Mouse (Mus musculus) heart, postnatal 0 days (tissue): ENCODE measurements at regions not wholly inside any gene's neighbourhood (a gene's known extent, or its start where the extent isn't known, plus 50 kb on each side); places are given as distances from the start of the nearest gene placed in this dataset.
"Not testable (repeated sequence)": the region's sequence is repeated elsewhere in the genome, so short reads cannot be mapped to it uniquely, and the experiment has no call there.

ENCODE experiments used
- ATAC-seq: fragments of 200-750 bp; cut with Nextera tagmentation; 2 replicates; pipeline ENCODE4 v1.8.0; 2017; ENCODE audit warnings: low read depth, moderate number of reproducible peaks, moderate library complexity; ENCODE audit not compliant: insufficient read depth
- DNase-seq: peaks from one replicate; pipeline ENCODE4 v3.0.0-alpha.2; 2016; ENCODE audit warnings: low spot score
- H3K27ac ChIP-seq: fragments of 300-500 bp; sonication (generic); 2 replicates; pipeline ENCODE4 v1.5.1; 2014; ENCODE audit warnings: low read depth, mild to moderate bottlenecking
- H3K27me3 ChIP-seq: fragments of 300-500 bp; sonication (generic); 2 replicates; pipeline ENCODE4 v1.6.1; 2014; ENCODE audit warnings: low read length, mixed read lengths; ENCODE audit not compliant: control insufficient read depth, insufficient read depth
- H3K36me3 ChIP-seq: fragments of 300-500 bp; sonication (generic); replicated peaks from 2 replicates; pipeline ENCODE4 v1.6.1; 2014; ENCODE audit warnings: low read length, mixed read lengths; ENCODE audit not compliant: control insufficient read depth, insufficient read depth
- H3K4me1 ChIP-seq: fragments of 300-500 bp; sonication (generic); 2 replicates; pipeline ENCODE4 v1.6.1; 2014; ENCODE audit warnings: antibody characterized with exemption; ENCODE audit not compliant: control insufficient read depth, insufficient read depth
- H3K4me2 ChIP-seq: fragments of 300-500 bp; sonication (generic); 2 replicates; pipeline ENCODE4 v1.6.1; 2014; ENCODE audit warnings: low read depth, mild to moderate bottlenecking, low read length, moderate library complexity
- H3K4me3 ChIP-seq: fragments of 300-500 bp; sonication (generic); 2 replicates; pipeline ENCODE4 v1.5.1; 2014; ENCODE audit warnings: low read depth, low read length
- H3K9ac ChIP-seq: fragments of 300-500 bp; sonication (generic); replicated peaks from 2 replicates; pipeline ENCODE4 v1.6.1; 2014; ENCODE audit warnings: low read depth, low read length, mixed read lengths
- H3K9me3 ChIP-seq: fragments of 300-500 bp; sonication (generic); replicated peaks from 2 replicates; pipeline ENCODE4 v1.6.1; 2016; ENCODE audit warnings: low read length; ENCODE audit not compliant: control insufficient read depth
- CTCF ChIP-seq: IDR thresholded peaks from 2 replicates; pipeline ENCODE4 v1.5.1; 2016; ENCODE audit warnings: antibody characterized with exemption, control low read depth, low read depth
- EP300 ChIP-seq: IDR thresholded peaks from 2 replicates; pipeline ENCODE4 v1.6.1; 2016; ENCODE audit warnings: antibody characterized with exemption, low read depth
- WGBS: fragments of 180-500 bp; shearing (Covaris S2); extraction: QIAGEN DNeasy Blood & Tissue Kit; methylation state at CpG from one replicate; pipeline ENCODE4 v1.1.7; 2014; 5-methylcytosine and 5-hydroxymethylcytosine counted together

DNA sequence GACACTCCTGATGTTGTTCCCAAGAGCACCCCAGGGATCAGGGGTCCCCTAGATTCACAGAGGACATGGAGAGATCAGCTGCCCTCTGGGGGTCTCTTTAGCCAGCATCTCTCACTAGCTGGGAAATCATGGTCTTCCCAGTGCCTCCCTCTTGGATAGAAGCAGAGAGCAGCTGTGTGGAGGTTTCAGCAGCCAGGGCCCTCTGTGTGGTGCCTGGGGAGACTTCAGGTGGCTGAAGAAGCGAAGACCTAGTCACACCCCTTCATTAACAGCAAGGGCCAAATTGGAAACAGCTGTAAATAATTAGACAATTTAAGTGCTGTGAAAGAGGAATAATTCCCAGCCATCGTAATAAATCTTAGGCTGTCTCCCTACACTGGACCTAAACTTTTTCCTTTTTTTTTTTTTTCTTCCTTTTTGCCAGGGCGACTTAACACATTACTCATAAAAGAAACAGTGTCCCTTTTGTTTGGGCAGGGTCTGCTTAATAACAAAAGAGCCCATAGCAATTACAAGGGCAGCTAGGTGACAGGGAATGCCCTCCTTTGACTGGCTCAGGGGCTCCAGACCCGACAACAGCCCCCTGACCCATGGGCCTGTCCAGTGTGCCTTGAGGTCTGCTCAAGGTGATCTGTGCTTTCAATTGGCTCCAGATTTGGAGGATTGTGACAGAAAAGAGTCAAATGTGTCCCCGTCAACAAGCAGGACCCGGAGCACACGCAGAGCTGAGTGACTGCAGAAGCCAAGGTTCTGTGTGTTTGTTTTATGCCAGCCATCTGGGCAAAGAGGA lies 127.7 kb downstream of the Dicer1 start:
- TF ChIP-seq EP300 (no peak), CTCF (no peak)
- Histone ChIP-seq H3K4me1 (no peaks in the 10 kb centered on the region), H3K27me3 (no peaks in the 10 kb centered on the region), H3K9me3 (no peaks in the 10 kb centered on the region), H3K4me3 (no peak overlapping the region), H3K9ac (no peak overlapping the region), H3K4me2 (no peak overlapping the region), H3K27ac (no peak overlapping the region), H3K36me3 (no peaks in the 10 kb centered on the region)
- WGBS, result 68% methylated on average over 7 of the region's 7 CpGs
- DNase-seq (no peak), ATAC-seq (no peak)

DNA sequence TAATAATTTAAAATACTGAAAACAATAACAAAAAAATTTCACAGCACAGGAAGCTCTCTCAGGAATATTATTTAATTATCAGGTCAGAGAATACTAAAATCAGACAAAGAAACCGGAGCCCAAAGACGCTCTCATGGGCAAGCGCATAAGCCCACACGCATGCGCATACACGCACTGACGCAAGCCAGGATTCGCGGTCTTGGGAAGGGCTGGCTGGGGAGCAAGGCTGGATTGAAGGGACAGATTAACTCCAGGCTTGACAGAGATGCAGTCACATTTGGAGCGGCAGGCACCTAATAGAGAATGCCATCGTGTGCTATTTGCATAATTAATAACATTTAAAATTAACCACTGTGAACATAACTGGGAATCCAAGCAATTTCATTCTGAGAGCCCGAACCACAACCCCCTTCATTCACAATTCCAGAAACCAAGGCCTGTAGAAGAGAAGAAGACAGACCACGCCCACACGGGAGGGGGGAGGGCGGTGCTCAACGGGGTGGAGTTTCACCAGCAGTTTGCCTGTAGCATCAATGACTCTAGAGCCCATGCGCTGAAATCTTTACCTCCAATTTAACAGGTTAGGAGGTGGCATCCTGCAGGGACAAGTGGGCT lies 134.5 kb downstream of the Dicer1 start:
- no peak for ATAC-seq
- peak; percentile 16 for DNase-seq
- TF ChIP-seq CTCF (no peak), EP300 (no peak)
- 13% methylated on average over 17 of the region's 17 CpGs for WGBS
- Histone ChIP-seq H3K27ac (no peak overlapping the region), H3K9me3 (0 out of 2 replicates have a peak, but pooled peaks cover 4% of the 10 kb centered on the region), H3K4me3 (peak overlapping the region; percentile 23; the same call in 1 of the 2 replicates), H3K36me3 (no peaks in the 10 kb centered on the region), H3K4me2 (peak overlapping the region; percentile 48), H3K27me3 (no peaks in the 10 kb centered on the region), H3K9ac (no peak overlapping the region), H3K4me1 (no peaks in the 10 kb centered on the region)

DNA sequence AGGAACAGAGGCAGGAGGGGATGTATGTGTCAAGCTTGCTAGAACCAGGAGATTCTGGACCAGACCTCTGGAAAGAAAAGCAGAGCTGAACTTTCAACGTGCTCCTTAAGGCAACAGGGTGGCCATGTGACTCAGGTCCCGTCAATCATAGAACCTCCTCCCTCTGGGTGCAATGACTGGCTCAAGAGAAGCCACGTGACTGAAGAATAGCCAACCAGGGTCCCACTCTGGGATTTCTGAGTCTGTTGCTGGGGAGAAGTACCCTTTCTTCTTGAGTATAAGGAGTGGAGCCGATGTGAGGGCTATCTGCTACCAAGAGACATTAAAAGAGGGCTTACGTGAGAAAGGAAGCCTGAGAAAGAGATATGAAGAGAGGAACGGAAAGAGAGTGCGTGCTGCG lies 137.5 kb downstream of the Dicer1 start:
- DNase-seq (peak; percentile 46), ATAC-seq (peak; percentile 82; the same call in 1 of the 2 replicates)
- 43% methylated on average over 8 of the region's 8 CpGs for WGBS
- no peak overlapping the region for H3K4me3 ChIP-seq
- H3K9ac ChIP-seq, result no peak overlapping the region
- no peak overlapping the region for H3K27ac ChIP-seq
- no peak for TF ChIP-seq EP300
- TF ChIP-seq CTCF, result no peak
- H3K36me3 ChIP-seq, result no peaks in the 10 kb centered on the region
- H3K9me3 ChIP-seq, result 0 out of 2 replicates have a peak, but pooled peaks cover 5% of the 10 kb centered on the region
- peak overlapping the region; percentile 10 for H3K4me2 ChIP-seq
- no peaks in the 10 kb centered on the region for H3K27me3 ChIP-seq
- no peaks in the 10 kb centered on the region for H3K4me1 ChIP-seq

DNA sequence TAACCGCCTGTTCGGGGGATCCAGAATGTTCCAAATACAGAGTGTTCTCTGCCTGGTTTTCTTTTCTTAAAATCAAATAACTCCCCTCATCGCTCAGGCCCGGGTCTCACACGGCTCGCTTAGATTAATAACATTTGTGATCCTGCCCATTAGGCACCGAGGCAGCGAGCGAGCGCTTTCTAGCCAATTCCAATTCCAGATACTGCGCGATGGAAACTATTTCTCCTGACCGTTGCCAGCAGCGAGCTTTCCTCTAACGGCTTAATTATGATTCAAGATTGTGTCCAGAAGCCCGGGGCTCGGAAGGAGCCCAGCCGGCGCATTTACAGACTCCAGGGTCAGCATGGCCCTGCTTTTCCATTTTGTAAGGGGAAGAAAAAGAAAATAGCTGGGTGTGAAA lies 136.6 kb upstream of the Gsc start:
- DNase-seq, result no peak

DNA sequence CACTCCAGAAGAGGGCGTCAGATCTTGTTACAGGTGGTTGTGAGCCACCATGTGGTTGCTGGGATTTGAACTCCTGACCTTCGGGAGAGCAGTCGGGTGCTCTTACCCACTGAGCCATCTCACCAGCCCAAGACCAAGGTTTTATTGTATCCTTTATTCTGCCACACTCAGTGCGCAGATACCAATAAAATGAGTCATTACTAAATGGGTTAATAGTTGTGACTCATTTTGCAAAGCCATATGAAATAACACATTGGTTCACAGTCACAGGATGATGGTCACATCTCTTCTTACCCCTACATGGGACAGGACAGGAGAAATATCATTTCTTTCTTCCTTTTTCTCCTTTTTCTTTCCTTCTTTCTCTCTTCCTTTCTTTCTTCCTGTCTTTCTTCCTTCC lies 135.8 kb upstream of the Gsc start:
- not testable (repeated sequence) for DNase-seq, H3K36me3 ChIP-seq, H3K4me2 ChIP-seq, H3K27ac ChIP-seq, ATAC-seq, H3K4me3 ChIP-seq, H3K9me3 ChIP-seq, H3K27me3 ChIP-seq, H3K4me1 ChIP-seq, H3K9ac ChIP-seq
- WGBS, result 90% methylated on average over 3 of the region's 4 CpGs

More for the DNA sequence above, 136.6 kb upstream of the Gsc start:
- no peak overlapping the region for H3K4me2 ChIP-seq
- H3K27ac ChIP-seq, result no peak overlapping the region
- no peaks in the 10 kb centered on the region for H3K36me3 ChIP-seq
- H3K4me1 ChIP-seq, result peaks cover 5% of the 10 kb centered on the region; the same call in 1 of the 2 replicates
- 0 out of 2 replicates have a peak, but pooled peaks cover 5% of the 10 kb centered on the region for H3K9me3 ChIP-seq
- no peak for ATAC-seq
- TF ChIP-seq EP300 (no peak), CTCF (no peak)
- H3K9ac ChIP-seq, result no peak overlapping the region
- 72% methylated on average over 19 of the region's 19 CpGs for WGBS
- H3K4me3 ChIP-seq, result no peak overlapping the region
- H3K27me3 ChIP-seq, result no peaks in the 10 kb centered on the region
